Mouse (Mus musculus): ENCODE results near the gene Clmn. TPM values are rescaled to one million over a fixed set of nuclear protein-coding genes. Genes with fewer than 3 reads are reported as not detected.

Clmn gene
- polyA plus RNA-seq, 1 experiment from 2014 or later = 0.17 TPM

- 29% methylated on average over 3 of the region's 3 CpGs for WGBS (ENCODE audit: insufficient replicate concordance)
Measured at GRCm38 (mm10) chr12:104876053-104876452, 11.2 kb upstream of the Clmn start.

GRCm38 (mm10) chr12:104871987-104872386, 7.1 kb upstream of the Clmn start:
- 81% methylated on average over 6 of the region's 6 CpGs for WGBS (ENCODE audit: insufficient replicate concordance)
- no peaks in the 10 kb centered on the region for H3K36me3 ChIP-seq
- peaks cover 5% of the 10 kb centered on the region for H3K27me3 ChIP-seq
- H3K27ac ChIP-seq = no peak overlapping the region
- no peak for DNase-seq
- no peaks in the 10 kb centered on the region for H3K4me1 ChIP-seq (replicated peaks)
- no peak overlapping the region for H3K9ac ChIP-seq
- ATAC-seq (ENCODE audit: low read depth) = no peak
- H3K4me2 ChIP-seq = no peak overlapping the region
- no peaks in the 10 kb centered on the region for H3K9me3 ChIP-seq (replicated peaks)
- no peak overlapping the region for H3K4me3 ChIP-seq (replicated peaks)

More at GRCm38 (mm10) chr12:104876053-104876452, 11.2 kb upstream of the Clmn start:
- Histone ChIP-seq H3K4me2 (no peak overlapping the region), H3K9me3 (replicated peaks) (no peaks in the 10 kb centered on the region), H3K27me3 (no peaks in the 10 kb centered on the region), H3K4me1 (replicated peaks) (no peaks in the 10 kb centered on the region), H3K9ac (no peak overlapping the region), H3K36me3 (no peaks in the 10 kb centered on the region), H3K27ac (no peak overlapping the region), H3K4me3 (replicated peaks) (no peak overlapping the region)
- ATAC-seq (ENCODE audit: low read depth) (no peak), DNase-seq (no peak)

DNA sequence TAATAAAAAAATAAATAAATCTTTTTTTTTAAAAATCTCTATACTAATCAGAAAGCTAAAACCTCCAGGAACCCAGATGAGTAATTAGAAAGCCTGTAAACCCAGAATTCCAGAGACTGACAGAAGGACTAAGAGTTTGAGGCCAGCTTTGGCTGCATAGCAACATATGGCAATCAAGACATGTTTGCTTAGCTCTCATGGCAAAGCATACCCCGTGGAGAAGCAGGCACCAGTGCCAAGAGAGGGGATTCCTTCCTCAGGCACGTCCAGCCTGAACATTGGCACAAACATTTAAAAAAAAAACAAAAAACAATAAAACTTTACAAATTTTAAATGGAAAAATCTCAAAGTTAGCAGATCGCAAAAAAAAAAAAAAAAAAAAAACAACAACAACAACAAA, 4.9 kb upstream of the Clmn start:
- no peak for ATAC-seq (ENCODE audit: low read depth)
- 64% methylated on average over 3 of the region's 3 CpGs for WGBS (ENCODE audit: insufficient replicate concordance)

GRCm38 (mm10) chr12:104868430-104868829, 3.6 kb upstream of the Clmn start:
- H3K9ac ChIP-seq = no peak overlapping the region
- ATAC-seq (ENCODE audit: low read depth) (no peak), DNase-seq (no peak)
- no peak overlapping the region for H3K27ac ChIP-seq
- H3K4me2 ChIP-seq = no peak overlapping the region
- H3K36me3 ChIP-seq = no peaks in the 10 kb centered on the region
- peaks cover 6% of the 10 kb centered on the region for H3K4me1 ChIP-seq (replicated peaks)
- H3K27me3 ChIP-seq = peaks cover 36% of the 10 kb centered on the region
- WGBS (ENCODE audit: insufficient replicate concordance) = 40% methylated on average over 3 of the region's 3 CpGs
- H3K9me3 ChIP-seq (replicated peaks) = no peaks in the 10 kb centered on the region
- no peak overlapping the region for H3K4me3 ChIP-seq (replicated peaks)

More for the DNA sequence above, 4.9 kb upstream of the Clmn start:
- Histone ChIP-seq H3K4me2 (no peak overlapping the region), H3K9ac (no peak overlapping the region), H3K27ac (no peak overlapping the region), H3K27me3 (peaks cover 23% of the 10 kb centered on the region), H3K4me1 (replicated peaks) (peaks cover under 1% of the 10 kb centered on the region; the same call in 1 of the 2 replicates), H3K36me3 (no peaks in the 10 kb centered on the region), H3K9me3 (replicated peaks) (no peaks in the 10 kb centered on the region), H3K4me3 (replicated peaks) (no peak overlapping the region)
- no peak for DNase-seq

- no peak overlapping the region for H3K27ac ChIP-seq
- no peak overlapping the region for H3K4me3 ChIP-seq (replicated peaks)
- no peak overlapping the region for H3K9ac ChIP-seq
- no peaks in the 10 kb centered on the region for H3K36me3 ChIP-seq
- H3K4me2 ChIP-seq = no peak overlapping the region
- no peak for ATAC-seq (ENCODE audit: low read depth)
- peaks cover 40% of the 10 kb centered on the region for H3K27me3 ChIP-seq
- 57% methylated on average over 6 of the region's 6 CpGs for WGBS (ENCODE audit: insufficient replicate concordance)
- DNase-seq = no peak
- no peaks in the 10 kb centered on the region for H3K9me3 ChIP-seq (replicated peaks)
- H3K4me1 ChIP-seq (replicated peaks) = peaks cover 6% of the 10 kb centered on the region
Measured at GRCm38 (mm10) chr12:104867851-104868250, 3.0 kb upstream of the Clmn start.

- peaks cover 43% of the 10 kb centered on the region for H3K27me3 ChIP-seq
- H3K9me3 ChIP-seq (replicated peaks) = no peaks in the 10 kb centered on the region
- 3% methylated on average over 7 of the region's 10 CpGs for WGBS (ENCODE audit: insufficient replicate concordance)
- H3K4me3 ChIP-seq (replicated peaks) = peak overlapping the region; percentile 60
- H3K27ac ChIP-seq = no peak overlapping the region
- peak overlapping the region; percentile 75 for H3K4me2 ChIP-seq
- H3K36me3 ChIP-seq = no peaks in the 10 kb centered on the region
- no peak overlapping the region for H3K9ac ChIP-seq
- DNase-seq (no peak), ATAC-seq (ENCODE audit: low read depth) (no peak)
- H3K4me1 ChIP-seq (replicated peaks) = peaks cover 6% of the 10 kb centered on the region
Measured at GRCm38 (mm10) chr12:104865166-104865535, 275 bp upstream of the Clmn start.

DNA sequence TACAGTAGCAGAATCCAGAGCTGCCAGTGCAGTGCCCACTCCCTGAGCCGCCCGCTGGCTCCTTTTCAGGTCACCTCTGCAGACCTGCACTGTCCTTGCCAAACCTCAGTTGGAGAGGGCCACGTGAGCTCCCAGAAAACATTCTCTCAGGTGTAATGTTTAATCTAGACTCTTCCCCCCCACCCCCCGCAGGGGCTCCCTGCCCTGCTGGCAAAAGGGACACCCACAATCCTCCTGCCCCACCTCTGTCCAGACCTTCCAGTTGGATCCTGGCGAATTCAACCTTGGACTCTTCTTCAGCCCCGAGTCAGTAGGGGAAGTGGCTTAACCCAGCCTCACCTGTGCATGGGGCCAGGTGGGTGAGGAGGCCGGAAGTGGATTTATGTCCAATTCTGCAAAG, 1.2 kb downstream of the Clmn start:
- no peak for ATAC-seq (ENCODE audit: low read depth)
- Histone ChIP-seq H3K4me3 (replicated peaks) (no peak overlapping the region), H3K27me3 (peaks cover 43% of the 10 kb centered on the region), H3K27ac (no peak overlapping the region), H3K9ac (no peak overlapping the region), H3K4me2 (0 out of 2 replicates have a peak overlapping the region, but pooled peaks have one; percentile 75), H3K4me1 (replicated peaks) (peaks cover 6% of the 10 kb centered on the region), H3K36me3 (no peaks in the 10 kb centered on the region), H3K9me3 (replicated peaks) (no peaks in the 10 kb centered on the region)
- 51% methylated on average over 7 of the region's 7 CpGs for WGBS (ENCODE audit: insufficient replicate concordance)
- DNase-seq = no peak

- no peak overlapping the region for H3K9ac ChIP-seq
- H3K27me3 ChIP-seq = peaks cover 13% of the 10 kb centered on the region
- no peak for DNase-seq
- H3K4me2 ChIP-seq = no peak overlapping the region
- no peaks in the 10 kb centered on the region for H3K9me3 ChIP-seq (replicated peaks)
- no peaks in the 10 kb centered on the region; the same call in 1 of the 2 replicates for H3K4me1 ChIP-seq (replicated peaks)
- WGBS (ENCODE audit: insufficient replicate concordance) = 64% methylated on average over 7 of the region's 7 CpGs
- H3K27ac ChIP-seq = no peak overlapping the region
- ATAC-seq (ENCODE audit: low read depth) = no peak
- no peak overlapping the region for H3K4me3 ChIP-seq (replicated peaks)
- no peaks in the 10 kb centered on the region for H3K36me3 ChIP-seq
Measured at GRCm38 (mm10) chr12:104859140-104859539, 5.7 kb downstream of the Clmn start.

GRCm38 (mm10) chr12:104858732-104859131, 6.1 kb downstream of the Clmn start:
- ATAC-seq (ENCODE audit: low read depth) (no peak), DNase-seq (no peak)
- H3K36me3 ChIP-seq = no peaks in the 10 kb centered on the region
- no peaks in the 10 kb centered on the region for H3K9me3 ChIP-seq (replicated peaks)
- no peak overlapping the region for H3K9ac ChIP-seq
- 72% methylated on average over 5 of the region's 5 CpGs for WGBS (ENCODE audit: insufficient replicate concordance)
- no peaks in the 10 kb centered on the region for H3K4me1 ChIP-seq (replicated peaks)
- H3K27me3 ChIP-seq = peaks cover 9% of the 10 kb centered on the region
- no peak overlapping the region for H3K4me3 ChIP-seq (replicated peaks)
- no peak overlapping the region for H3K4me2 ChIP-seq
- H3K27ac ChIP-seq = no peak overlapping the region

GRCm38 (mm10) chr12:104857614-104858013, 7.3 kb downstream of the Clmn start:
- H3K9ac ChIP-seq = no peak overlapping the region
- 63% methylated on average over 10 of the region's 10 CpGs for WGBS (ENCODE audit: insufficient replicate concordance)

DNA sequence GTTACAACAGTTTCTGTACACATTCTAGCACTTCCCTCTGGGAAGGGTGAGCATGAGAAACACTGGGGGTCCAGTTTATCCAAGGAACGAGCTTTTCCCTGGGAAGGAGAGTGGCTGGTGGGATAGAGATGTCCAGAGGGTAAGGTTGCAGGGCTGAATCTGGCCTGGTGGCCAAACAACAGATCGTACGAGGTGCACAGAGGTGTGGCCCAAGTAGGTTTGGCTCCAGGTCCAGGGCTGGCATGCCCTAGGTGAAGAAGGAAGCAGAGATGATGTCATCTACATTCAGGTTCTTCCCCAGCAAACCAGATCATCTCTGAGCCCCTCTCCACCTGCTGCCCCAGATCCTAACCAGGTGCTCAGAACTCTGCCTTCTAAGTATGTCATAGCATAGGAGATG, 8.3 kb downstream of the Clmn start:
- ATAC-seq (ENCODE audit: low read depth) = no peak
- no peaks in the 10 kb centered on the region; the same call in 1 of the 2 replicates for H3K4me1 ChIP-seq (replicated peaks)
- WGBS (ENCODE audit: insufficient replicate concordance) = 37% methylated on average over 3 of the region's 3 CpGs
- no peak overlapping the region for H3K27ac ChIP-seq
- H3K4me2 ChIP-seq = no peak overlapping the region
- no peaks in the 10 kb centered on the region for H3K36me3 ChIP-seq
- no peak overlapping the region for H3K9ac ChIP-seq
- no peak overlapping the region for H3K4me3 ChIP-seq (replicated peaks)
- no peaks in the 10 kb centered on the region for H3K9me3 ChIP-seq (replicated peaks)
- DNase-seq = no peak
- no peaks in the 10 kb centered on the region for H3K27me3 ChIP-seq

More at GRCm38 (mm10) chr12:104857614-104858013, 7.3 kb downstream of the Clmn start:
- Histone ChIP-seq H3K36me3 (no peaks in the 10 kb centered on the region), H3K27me3 (0 out of 2 replicates have a peak, but pooled peaks cover 3% of the 10 kb centered on the region), H3K4me2 (no peak overlapping the region), H3K4me1 (replicated peaks) (no peaks in the 10 kb centered on the region), H3K4me3 (replicated peaks) (no peak overlapping the region), H3K9me3 (replicated peaks) (no peaks in the 10 kb centered on the region), H3K27ac (no peak overlapping the region)
- ATAC-seq (ENCODE audit: low read depth) (no peak), DNase-seq (no peak)

- Histone ChIP-seq H3K4me2 (no peak overlapping the region), H3K27me3 (no peaks in the 10 kb centered on the region), H3K36me3 (no peaks in the 10 kb centered on the region), H3K4me1 (replicated peaks) (no peaks in the 10 kb centered on the region; the same call in 1 of the 2 replicates), H3K9ac (no peak overlapping the region), H3K4me3 (replicated peaks) (no peak overlapping the region), H3K9me3 (replicated peaks) (no peaks in the 10 kb centered on the region), H3K27ac (no peak overlapping the region)
- DNase-seq (no peak), ATAC-seq (ENCODE audit: low read depth) (no peak)
- WGBS (ENCODE audit: insufficient replicate concordance) = 53% methylated on average over 7 of the region's 7 CpGs
Measured at GRCm38 (mm10) chr12:104855548-104855947, 9.3 kb downstream of the Clmn start.

All from liver, embryonic 13.5 days (tissue).